Mouse (Mus musculus) adrenal gland, postnatal 36 days (tissue): ENCODE data around the gene Ogfod3. TPM values are rescaled to one million over a fixed set of nuclear protein-coding genes. Genes with fewer than 3 reads are reported as not detected.

Experiments
- total RNA-seq, 2 experiments: library from RNA; stranded (reverse); gene quantifications; 2 replicates each; pipeline ENCODE4 v1.2.3; 2021

Ogfod3 gene
- total RNA-seq, 2 experiments from 2014 or later: 22.6 to 30.5 TPM

Other genes with a start within 250 kb of the Ogfod3 start
- 100 to 1,000 TPM; 126 to 127 TPM for gene Csnk1d, start 213.4 kb downstream of the Ogfod3 start, total RNA-seq
- gene Cd7, start 165.3 kb downstream of the Ogfod3 start, total RNA-seq: under 1 TPM; 0.30 to 0.53 TPM
- not detected for gene Sectm1b, start 141.1 kb downstream of the Ogfod3 start, total RNA-seq
- not detected for gene Sectm1a, start 123.5 kb downstream of the Ogfod3 start, total RNA-seq
- not detected for gene Tex19.2, start 86.0 kb downstream of the Ogfod3 start, total RNA-seq
- not detected for gene Tex19.1, start 58.6 kb downstream of the Ogfod3 start, total RNA-seq
- not detected for gene Uts2r, start 44.4 kb downstream of the Ogfod3 start, total RNA-seq
- gene Hexdc, start 278 bp downstream of the Ogfod3 start, total RNA-seq: 10 to 100 TPM in 1 of 2 experiments, 1 to 10 TPM in 1; 9.1 to 11.5 TPM
- gene Cybc1, start 24.6 kb upstream of the Ogfod3 start, total RNA-seq: 10 to 100 TPM; 20.6 to 21.0 TPM
- 10 to 100 TPM; 18.7 to 27.3 TPM for gene Narf, start 32.5 kb upstream of the Ogfod3 start, total RNA-seq
- 10 to 100 TPM; 35.0 to 45.5 TPM for gene Foxk2, start 55.3 kb upstream of the Ogfod3 start, total RNA-seq
- 10 to 100 TPM; 56.7 to 67.2 TPM for gene Wdr45b, start 149.7 kb upstream of the Ogfod3 start, total RNA-seq
- 1 to 10 TPM; 5.6 to 6.7 TPM for gene Rab40b, start 183.5 kb upstream of the Ogfod3 start, total RNA-seq
- 10 to 100 TPM; 15.1 to 17.8 TPM for gene Fn3krp, start 216.7 kb upstream of the Ogfod3 start, total RNA-seq
- 1 to 10 TPM; 4.4 to 6.9 TPM for gene Fn3k, start 230.2 kb upstream of the Ogfod3 start, total RNA-seq
- 10 to 100 TPM; 31.5 to 39.4 TPM for gene Tbcd, start 247.2 kb upstream of the Ogfod3 start, total RNA-seq